9 mouse cellular contexts compared by ENCODE assay signal in the genomic region with DNA sequence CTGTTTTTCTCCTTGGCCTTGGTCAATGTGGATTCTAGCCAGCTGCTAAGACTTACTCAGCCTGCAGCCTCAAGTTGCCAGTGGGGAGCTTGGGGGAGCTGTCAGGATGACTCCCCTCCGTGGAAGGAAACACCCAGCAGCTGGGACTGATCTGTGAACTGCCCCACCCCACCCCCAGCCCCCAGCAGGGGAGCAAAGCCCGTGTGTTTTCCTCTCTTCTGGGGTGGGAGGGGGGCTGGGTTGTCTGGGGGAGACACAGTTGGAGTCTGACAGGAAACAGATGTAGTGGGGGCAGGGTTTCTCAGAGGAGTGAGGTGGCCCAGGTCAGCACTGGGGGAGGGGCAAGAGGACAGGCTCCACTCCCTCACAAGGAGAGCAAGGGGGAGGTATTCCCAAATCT. TPM values are rescaled to one million over a fixed set of nuclear protein-coding genes. Genes with fewer than 3 reads are reported as not detected.
A peak's percentile ranks its signal among the peaks of the same experiment; 100 is the strongest.
DNase-seq lines count a peak whose midpoint lies in the region; ATAC-seq and TF ChIP-seq lines count a peak whose summit lies in the region.
"Had no signal": no experiment of that assay in that cellular context is flagged by ENCODE, and none has a peak within 500 bp of the region (broad histone marks: within the 10 kb centered on the region; RNA-seq: fewer than 3 reads in every experiment).

No protein-coding gene starts in this region.

- peak overlapping the region; percentile 64 for H3K27ac ChIP-seq in gastrocnemius, adult 2 months
- peak overlapping the region; percentile 54 for H3K27ac ChIP-seq in heart, postnatal 0 days (ENCODE audit: low read depth)
- peak overlapping the region; percentile 69 for H3K27ac ChIP-seq in lung, postnatal 0 days (ENCODE audit: low read length)

- H3K9me3 ChIP-seq in heart, postnatal 0 days (replicated peaks; ENCODE audit: control insufficient read depth, low read length) = no peaks in the 10 kb centered on the region
- no peaks in the 10 kb centered on the region for H3K9me3 ChIP-seq in lung, postnatal 0 days (ENCODE audit: low read length)

- TF ChIP-seq EP300 in heart, postnatal 0 days (IDR thresholded peaks at IDR 0.05; ENCODE audit: low read depth) = 0 out of 2 replicates have a peak, but pooled peaks have one; percentile 50
- peak; percentile 10; the same call in 1 of the 2 replicates for TF ChIP-seq EP300 in lung, postnatal 0 days (IDR thresholded peaks at IDR 0.05)

- no peak overlapping the region for H3K4me3 ChIP-seq in gastrocnemius, adult 2 months
- H3K4me3 ChIP-seq in heart, postnatal 0 days (ENCODE audit: low read depth, low read length) = no peak overlapping the region
- H3K4me3 ChIP-seq in lung, postnatal 0 days (ENCODE audit: low read depth, low read length) = no peak overlapping the region
- H3K4me3 ChIP-seq: erythroblast, embryonic 14.5 days had no signal

- no peak overlapping the region for H3K4me2 ChIP-seq in heart, postnatal 0 days (ENCODE audit: low read depth, low read length)
- no peak overlapping the region for H3K4me2 ChIP-seq in lung, postnatal 0 days (replicated peaks; ENCODE audit: low read depth, low read length)

- ATAC-seq in heart, postnatal 0 days (ENCODE audit: insufficient read depth, low read depth) = peak; percentile 61
- ATAC-seq in lung, postnatal 0 days = peak; percentile 87

- H3K27me3 ChIP-seq in heart, postnatal 0 days (ENCODE audit: control insufficient read depth, insufficient read depth, low read length) = no peaks in the 10 kb centered on the region
- no peaks in the 10 kb centered on the region for H3K27me3 ChIP-seq in lung, postnatal 0 days (replicated peaks; ENCODE audit: insufficient read depth, low read length)

- DNase-seq in gastrocnemius, adult 2 months = peak; percentile 63
- DNase-seq in gastrocnemius, postnatal 10 days = no peak
- peak; percentile 76 for DNase-seq in embryo, embryonic 10 days (ENCODE audit: low spot score)
- DNase-seq in heart, postnatal 0 days (ENCODE audit: low spot score) = no peak
- DNase-seq in lung, postnatal 0 days (ENCODE audit: low spot score) = peak; percentile 87
- no peak for DNase-seq in right cerebral cortex, adult 18-20 months
- no peak for DNase-seq in adrenal gland, adult 8-10 months
- DNase-seq in frontal cortex, postnatal 36 days (ENCODE audit: low spot score in 2 of 2) = no peak

- 4% methylated on average over 2 of the region's 2 CpGs for WGBS in heart, postnatal 0 days
- WGBS in lung, postnatal 0 days = 5% methylated on average over 2 of the region's 2 CpGs

- intact Hi-C loops in gastrocnemius, adult 2 months (cut with DNase I) = no loop called here

- H3K4me1 ChIP-seq in heart, postnatal 0 days (ENCODE audit: control insufficient read depth, insufficient read depth) = no peaks in the 10 kb centered on the region; the same call in 1 of the 2 replicates
- 0 out of 2 replicates have a peak, but pooled peaks cover 8% of the 10 kb centered on the region for H3K4me1 ChIP-seq in lung, postnatal 0 days (ENCODE audit: insufficient read depth, low read depth, low read length)

- TF ChIP-seq CTCF in gastrocnemius, adult 2 months (IDR thresholded peaks at IDR 0.05) = no peak
- TF ChIP-seq CTCF in heart, postnatal 0 days (IDR thresholded peaks at IDR 0.05; ENCODE audit: low read depth) = no peak
- TF ChIP-seq CTCF in lung, postnatal 0 days (IDR thresholded peaks at IDR 0.05) = no peak

- H3K36me3 ChIP-seq in heart, postnatal 0 days (replicated peaks; ENCODE audit: control insufficient read depth, insufficient read depth, low read length) = peaks cover 47% of the 10 kb centered on the region
- 0 out of 2 replicates have a peak, but pooled peaks cover 3% of the 10 kb centered on the region for H3K36me3 ChIP-seq in lung, postnatal 0 days (ENCODE audit: insufficient read depth, low read length)

- H3K9ac ChIP-seq in heart, postnatal 0 days (replicated peaks; ENCODE audit: low read depth, low read length) = 0 out of 2 replicates have a peak overlapping the region, but pooled peaks have one; percentile 17
- H3K9ac ChIP-seq in lung, postnatal 0 days (replicated peaks; ENCODE audit: low read depth) = no peak overlapping the region

RNA-seq across cellular contexts. Expression of a gene that starts 24.5 kb away (rescaled TPM):
- 10 to 100 TPM; 26.0 to 43.4 TPM for total RNA-seq in gastrocnemius, adult 2 months (2021)
- total RNA-seq in gastrocnemius, postnatal 10 days (2021) = 10 to 100 TPM; 35.7 to 39.2 TPM
- 205 and 222 TPM in 2 replicates for total RNA-seq in heart, postnatal 0 days (2014; rRNA removed; ENCODE audit: low replicate concordance)
- polyA plus RNA-seq in heart, postnatal 0 days (2015; fragmentation: Nextera tagmentation; extraction: Ambion mirVana) = 140 and 151 TPM in 2 replicates
- polyA plus RNA-seq in lung, postnatal 0 days (2015; fragmentation: Nextera tagmentation; extraction: Ambion mirVana) = 11.2 and 13.8 TPM in 2 replicates
- 10 to 100 TPM; 17.3 to 23.5 (median 19.4) TPM for total RNA-seq in adrenal gland, adult 8-10 months (2022)

RNA-seq across cellular contexts. Expression of a gene that starts 50.4 kb away (rescaled TPM):
- 10 to 100 TPM; 40.6 to 59.3 TPM for total RNA-seq in gastrocnemius, adult 2 months (2021)
- total RNA-seq in gastrocnemius, postnatal 10 days (2021) = 10 to 100 TPM; 65.9 to 66.6 TPM
- total RNA-seq in heart, postnatal 0 days (2014; rRNA removed; ENCODE audit: low replicate concordance) = 36.6 and 40.3 TPM in 2 replicates
- polyA plus RNA-seq in heart, postnatal 0 days (2015; fragmentation: Nextera tagmentation; extraction: Ambion mirVana) = 14.9 and 18.5 TPM in 2 replicates
- 19.3 and 19.5 TPM in 2 replicates for polyA plus RNA-seq in lung, postnatal 0 days (2015; fragmentation: Nextera tagmentation; extraction: Ambion mirVana)
- 10 to 100 TPM; 17.8 to 25.0 (median 21.1) TPM for total RNA-seq in adrenal gland, adult 8-10 months (2022)

Comparison
In these comparisons a context has a peak if more than half of its experiments do, and no peak if none do; other contexts are left out.
1. DNase-seq: peak in gastrocnemius, adult 2 months (single experiment), embryo, embryonic 10 days (single experiment) and lung, postnatal 0 days (single experiment); none in gastrocnemius, postnatal 10 days (single experiment), heart, postnatal 0 days (single experiment), right cerebral cortex, adult 18-20 months (single experiment), adrenal gland, adult 8-10 months (single experiment) and frontal cortex, postnatal 36 days (0 of 2).
2. Peak in every context shown above with its lines, with median percentiles within 50 percentile points of each other: H3K27ac ChIP-seq.